Mouse (Mus musculus) liver, postnatal 0 days (tissue): ENCODE results near the gene Kirrel2.

Experiments used
- CTCF ChIP-seq: sonication (generic); IDR thresholded peaks from 2 replicates; pipeline ENCODE4 v1.5.1; 2016; ENCODE audit warnings: antibody characterized with exemption, low read depth
- EP300 ChIP-seq: IDR thresholded peaks from 2 replicates; pipeline ENCODE4 v1.6.1; 2016; ENCODE audit warnings: antibody characterized with exemption, low read depth, mild to moderate bottlenecking

DNA sequence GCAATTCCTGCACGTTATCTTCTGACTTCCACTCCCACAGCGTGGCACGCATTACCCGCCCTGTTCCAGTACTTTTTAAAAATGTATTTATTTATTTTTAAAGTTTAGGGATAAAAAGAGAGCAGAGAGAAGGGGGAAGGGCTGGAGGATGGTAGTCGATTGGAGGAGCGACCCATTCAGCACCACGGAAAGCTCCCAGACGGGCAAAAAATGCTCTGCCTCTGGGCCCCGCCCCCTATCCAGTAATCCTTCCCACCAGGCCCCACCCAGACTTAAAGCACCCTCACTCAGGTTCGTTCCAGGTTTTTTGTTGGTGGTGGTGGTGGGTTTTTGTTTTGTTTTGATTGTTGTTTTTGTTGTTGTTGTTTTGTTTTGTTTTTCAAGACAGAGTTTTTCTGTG, 23.3 kb downstream of the Kirrel2 start:
- no peak for TF ChIP-seq CTCF
- TF ChIP-seq EP300: no peak
